ENCODE assay signal across 7 mouse cellular contexts in the genomic region with DNA sequence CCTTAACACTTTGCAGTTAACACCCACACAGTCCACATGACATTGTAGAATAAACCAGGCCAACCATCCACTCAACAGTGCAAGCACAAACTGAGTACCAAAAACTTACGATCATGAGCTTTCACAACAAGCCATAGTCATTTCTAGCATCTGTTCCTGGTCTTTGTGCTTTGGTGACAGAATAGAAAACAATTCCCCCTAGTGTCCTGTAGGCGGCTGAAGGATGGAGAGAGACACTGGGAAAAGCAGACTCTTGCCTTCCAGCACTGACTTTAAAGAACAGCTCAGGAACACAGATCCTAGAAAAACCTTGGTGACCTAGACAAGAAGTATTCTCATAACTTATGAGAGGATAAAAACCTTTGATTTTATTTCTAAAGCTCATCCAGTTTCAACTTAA. TPM values are rescaled to one million over a fixed set of nuclear protein-coding genes. Genes with fewer than 3 reads are reported as not detected.
DNase-seq lines count a peak whose midpoint lies in the region; ATAC-seq and TF ChIP-seq lines count a peak whose summit lies in the region.

No protein-coding gene starts in this region.

- no peaks in the 10 kb centered on the region for H3K9me3 ChIP-seq in forebrain, embryonic 15.5 days

- no peak for ATAC-seq in forebrain, embryonic 15.5 days (replicated peaks)
- no peak for ATAC-seq in activated CD4-positive, CD25-positive, alpha-beta regulatory T cell, adult 4 months

- H3K4me3 ChIP-seq in left cerebral cortex, adult 2 months = peak overlapping the region; percentile 97
- H3K4me3 ChIP-seq in forebrain, embryonic 15.5 days = peak overlapping the region; percentile 86

- 0 out of 2 replicates have a peak overlapping the region, but pooled peaks have one; percentile 14 for H3K9ac ChIP-seq in forebrain, embryonic 15.5 days (replicated peaks)

- TF ChIP-seq CTCF in left cerebral cortex, adult 2 months (IDR thresholded peaks at IDR 0.05) = peak; percentile 72

- no peaks in the 10 kb centered on the region for H3K36me3 ChIP-seq in forebrain, embryonic 15.5 days

- DNase-seq in left cerebral cortex, adult 2 months (ENCODE audit: extremely low spot score in 1 of 2, low spot score in 2 of 2) = no peak
- no peak for DNase-seq in left cerebral cortex, postnatal 10 days (ENCODE audit: extremely low spot score in 1 of 2, low spot score in 2 of 2)
- DNase-seq in cerebellum, postnatal 10 days = peak; percentile 34 to 50
- DNase-seq in lung, postnatal 14 days = peak; percentile 6
- no peak for DNase-seq in adrenal gland, adult 18-20 months (ENCODE audit: low spot score in 2 of 2)

- WGBS in forebrain, embryonic 15.5 days = 7% methylated on average over 2 of the region's 2 CpGs

- H3K4me1 ChIP-seq in forebrain, embryonic 15.5 days = peaks cover 44% of the 10 kb centered on the region

- no peaks in the 10 kb centered on the region for H3K27me3 ChIP-seq in forebrain, embryonic 15.5 days

- peak overlapping the region; percentile 74 for H3K4me2 ChIP-seq in forebrain, embryonic 15.5 days (replicated peaks)

- intact Hi-C loops in left cerebral cortex, adult 2 months (cut with DNase I) = loop anchor here (2.0 to 5.0 kb wide), 2 partner anchors 344 to 852 kb away; no protein-coding TSS in a partner anchor
- intact Hi-C loops in left cerebral cortex, postnatal 10 days (cut with DNase I) = loop anchor here (2.0 to 10.0 kb wide), 4 partner anchors 118 to 1582 kb away; no protein-coding TSS in a partner anchor

- no peak overlapping the region for H3K27ac ChIP-seq in left cerebral cortex, adult 2 months
- no peak overlapping the region for H3K27ac ChIP-seq in forebrain, embryonic 15.5 days (replicated peaks)

RNA-seq across cellular contexts. Expression of a gene that starts 3.0 kb away (rescaled TPM):
- total RNA-seq in left cerebral cortex, adult 2 months (2021) = 100 to 1,000 TPM; 144 to 159 TPM
- total RNA-seq in left cerebral cortex, postnatal 10 days (2021) = 100 to 1,000 TPM; 152 to 156 TPM
- polyA plus RNA-seq in forebrain, embryonic 15.5 days (2015; fragmentation: Nextera tagmentation; extraction: Ambion mirVana) = 14.1 and 16.8 TPM in 2 replicates
- under 1 TPM; 0.17 to 0.30 TPM for polyA plus RNA-seq in activated CD4-positive, CD25-positive, alpha-beta regulatory T cell, adult 4 months (2017; shearing (Covaris generic))
- 10 to 100 TPM; 19.6 to 25.0 TPM for total RNA-seq in adrenal gland, adult 18-20 months (2021)

Comparison
In these comparisons a context has a peak if more than half of its experiments do, and no peak if none do; other contexts are left out.
1. DNase-seq: peak in cerebellum, postnatal 10 days (2 of 2) and lung, postnatal 14 days (single experiment); none in left cerebral cortex, adult 2 months (0 of 2), left cerebral cortex, postnatal 10 days (0 of 2) and adrenal gland, adult 18-20 months (0 of 2).
2. RNA of a gene that starts 3.0 kb away (total RNA-seq): 144 to 159 TPM in left cerebral cortex, adult 2 months and 152 to 156 TPM in left cerebral cortex, postnatal 10 days; 19.6 to 25.0 TPM in adrenal gland, adult 18-20 months; every median in the first group is over 4 times any median in the second.